Mouse (Mus musculus) neutrophil, adult 5-6 weeks (primary cell): ENCODE results near the gene Eya4. TPM values are rescaled to one million over a fixed set of nuclear protein-coding genes. Genes with fewer than 3 reads are reported as not detected.

Source experiments
- ATAC-seq: fragments of 151-379, 151-347 bp; 2 replicates; pipeline ENCODE4 v1.8.0; 2017; ENCODE audit warnings: mild to moderate bottlenecking, moderate TSS enrichment; ENCODE audit not compliant: insufficient number of reproducible peaks, poor library complexity, low FRiP score, severe bottlenecking; ENCODE audit errors: extremely low read depth
- total RNA-seq: library from RNA; stranded (forward); fragments of 200-1000 nt; gene quantifications from 2 replicates; pipeline ENCODE4 v1.2.3, GENCODE M21; 2017

Gene Eya4
- total RNA-seq, 1 experiment from 2014 or later, result 0.23 TPM

- ATAC-seq, result no peak
Measured at GRCm38 (mm10) chr10:23236918-23237317, 113.7 kb downstream of the Eya4 start.

- no peak for ATAC-seq
Measured at GRCm38 (mm10) chr10:23235405-23235804, 115.2 kb downstream of the Eya4 start.

- no peak for ATAC-seq
Measured at GRCm38 (mm10) chr10:23233425-23233824, 117.2 kb downstream of the Eya4 start.

GRCm38 (mm10) chr10:23230863-23231262 is 119.7 kb downstream of the Eya4 start:
- no peak for ATAC-seq

- no peak for ATAC-seq
Measured at GRCm38 (mm10) chr10:23223336-23223735, 127.2 kb downstream of the Eya4 start.

GRCm38 (mm10) chr10:23220432-23220831 is 130.2 kb downstream of the Eya4 start:
- no peak for ATAC-seq

- ATAC-seq, result no peak
Measured at GRCm38 (mm10) chr10:23216815-23217214, 133.8 kb downstream of the Eya4 start.

GRCm38 (mm10) chr10:23211381-23211780 is 139.2 kb downstream of the Eya4 start:
- ATAC-seq, result no peak

GRCm38 (mm10) chr10:23203885-23204284 is 146.7 kb downstream of the Eya4 start:
- no peak for ATAC-seq

GRCm38 (mm10) chr10:23203144-23203838 is 147.3 kb downstream of the Eya4 start:
- ATAC-seq, result no peak

GRCm38 (mm10) chr10:23202591-23202990 is 148.0 kb downstream of the Eya4 start:
- no peak for ATAC-seq

GRCm38 (mm10) chr10:23198251-23198650 is 152.3 kb downstream of the Eya4 start:
- ATAC-seq, result no peak

- ATAC-seq, result no peak
Measured at GRCm38 (mm10) chr10:23196336-23196735, 154.2 kb downstream of the Eya4 start.

- no peak for ATAC-seq
Measured at GRCm38 (mm10) chr10:23195337-23195736, 155.2 kb downstream of the Eya4 start.

GRCm38 (mm10) chr10:23189836-23190235 is 160.8 kb downstream of the Eya4 start:
- ATAC-seq, result no peak

- ATAC-seq, result no peak
Measured at GRCm38 (mm10) chr10:23185391-23185790, 165.2 kb downstream of the Eya4 start.

- no peak for ATAC-seq
Measured at GRCm38 (mm10) chr10:23181572-23182493, 168.8 kb downstream of the Eya4 start.

GRCm38 (mm10) chr10:23179285-23179684 is 171.3 kb downstream of the Eya4 start:
- no peak for ATAC-seq

- ATAC-seq, result no peak
Measured at GRCm38 (mm10) chr10:23177347-23178046, 173.1 kb downstream of the Eya4 start.
